Mouse (Mus musculus): ENCODE data around the gene Foxo6. TPM values are rescaled to one million over a fixed set of nuclear protein-coding genes. Genes with fewer than 3 reads are reported as not detected.

Gene Foxo6
- polyA plus RNA-seq, 1 experiment from 2014 or later = 0.28 TPM

DNA sequence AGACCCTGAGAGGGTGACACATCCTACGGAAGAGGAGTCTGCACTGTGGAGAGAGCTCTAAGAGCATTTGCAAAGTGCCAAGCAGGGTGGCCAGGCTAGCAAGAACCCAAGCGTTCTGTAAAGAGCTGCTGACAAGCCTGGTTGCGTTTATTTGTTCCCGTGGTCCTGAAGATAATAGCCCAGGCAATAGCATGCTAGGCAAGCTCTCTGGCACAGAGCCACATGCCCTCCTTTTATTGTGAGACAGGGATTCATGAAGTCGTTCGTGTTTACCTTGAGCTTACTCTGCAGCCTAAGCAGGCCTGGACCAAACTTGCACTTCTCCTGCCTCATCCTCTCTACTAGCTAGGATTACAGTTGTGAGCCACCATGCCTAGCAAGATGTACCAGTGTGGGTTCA, 65.4 kb downstream of the Foxo6 start:
- no peak for ATAC-seq (ENCODE audit: low FRiP score, low TSS enrichment)
- no peak overlapping the region for H3K4me2 ChIP-seq (replicated peaks; ENCODE audit: low read depth)
- no peaks in the 10 kb centered on the region for H3K4me1 ChIP-seq (replicated peaks; ENCODE audit: control insufficient read depth, insufficient read depth)
- H3K27me3 ChIP-seq (ENCODE audit: control insufficient read depth, insufficient read depth, low read length) = no peaks in the 10 kb centered on the region
- no peak for TF ChIP-seq CTCF (IDR thresholded peaks at IDR 0.05; ENCODE audit: low read depth)
- no peak for TF ChIP-seq EP300 (optimal IDR thresholded peaks at IDR 0.05)
- WGBS = 41% methylated on average over 6 of the region's 6 CpGs
- H3K9me3 ChIP-seq (ENCODE audit: control insufficient read depth, low read length) = no peaks in the 10 kb centered on the region
- H3K9ac ChIP-seq (ENCODE audit: low read length) = no peak overlapping the region
- no peak for DNase-seq (ENCODE audit: low spot score)
- no peak overlapping the region for H3K4me3 ChIP-seq (ENCODE audit: low read depth, low read length)
- H3K27ac ChIP-seq (replicated peaks) = no peak overlapping the region
- H3K36me3 ChIP-seq (ENCODE audit: control insufficient read depth, insufficient read depth, low read length) = no peaks in the 10 kb centered on the region

DNA sequence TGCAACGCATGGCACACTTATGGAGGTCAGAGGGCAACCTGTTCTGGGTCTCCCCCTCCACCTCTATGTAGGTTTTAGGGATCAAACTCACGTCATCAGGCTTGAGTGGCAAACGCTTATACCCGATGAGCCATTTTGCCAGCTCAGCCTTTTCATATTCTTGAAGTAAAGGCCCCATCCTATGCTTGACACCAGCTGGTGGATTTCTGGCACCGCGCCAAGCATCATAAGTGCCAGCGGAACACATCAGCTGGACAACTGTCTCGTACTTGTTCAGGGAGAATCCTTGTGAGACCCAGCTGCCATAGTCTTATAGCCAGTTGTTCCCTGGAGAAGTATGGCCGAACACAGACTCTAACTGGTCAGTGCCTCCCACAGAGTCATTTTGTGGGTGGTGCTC, 68.3 kb downstream of the Foxo6 start:
- no peaks in the 10 kb centered on the region for H3K27me3 ChIP-seq (ENCODE audit: control insufficient read depth, insufficient read depth, low read length)
- H3K4me1 ChIP-seq (replicated peaks; ENCODE audit: control insufficient read depth, insufficient read depth) = no peaks in the 10 kb centered on the region
- ATAC-seq (ENCODE audit: low FRiP score, low TSS enrichment) = no peak
- TF ChIP-seq CTCF (IDR thresholded peaks at IDR 0.05; ENCODE audit: low read depth) = no peak
- no peak for TF ChIP-seq EP300 (optimal IDR thresholded peaks at IDR 0.05)
- no peak overlapping the region for H3K9ac ChIP-seq (ENCODE audit: low read length)
- H3K4me3 ChIP-seq (ENCODE audit: low read depth, low read length) = no peak overlapping the region
- H3K36me3 ChIP-seq (ENCODE audit: control insufficient read depth, insufficient read depth, low read length) = no peaks in the 10 kb centered on the region
- no peak overlapping the region for H3K4me2 ChIP-seq (replicated peaks; ENCODE audit: low read depth)
- WGBS = 67% methylated on average over 9 of the region's 9 CpGs
- no peak for DNase-seq (ENCODE audit: low spot score)
- H3K9me3 ChIP-seq (ENCODE audit: control insufficient read depth, low read length) = no peaks in the 10 kb centered on the region
- no peak overlapping the region for H3K27ac ChIP-seq (replicated peaks)

Other genes with a start within 250 kb of the Foxo6 start
- not detected in 2 replicates for gene AL607142.1, start 222.4 kb downstream of the Foxo6 start, polyA plus RNA-seq (2015; fragmentation: Nextera tagmentation; extraction: Ambion mirVana)
- gene Edn2, start 126.1 kb downstream of the Foxo6 start, polyA plus RNA-seq (2015; fragmentation: Nextera tagmentation; extraction: Ambion mirVana) = 1.9 and 2.2 TPM in 2 replicates
- 35.6 and 38.7 TPM in 2 replicates for gene Scmh1, start 117.9 kb upstream of the Foxo6 start, polyA plus RNA-seq (2015; fragmentation: Nextera tagmentation; extraction: Ambion mirVana)
- 0.07 TPM in 1 of 2 replicates, not detected in the other for gene Slfnl1, start 244.9 kb upstream of the Foxo6 start, polyA plus RNA-seq (2015; fragmentation: Nextera tagmentation; extraction: Ambion mirVana)